Mouse (Mus musculus): Measurements from ENCODE around the gene Mrps15.

DNA sequence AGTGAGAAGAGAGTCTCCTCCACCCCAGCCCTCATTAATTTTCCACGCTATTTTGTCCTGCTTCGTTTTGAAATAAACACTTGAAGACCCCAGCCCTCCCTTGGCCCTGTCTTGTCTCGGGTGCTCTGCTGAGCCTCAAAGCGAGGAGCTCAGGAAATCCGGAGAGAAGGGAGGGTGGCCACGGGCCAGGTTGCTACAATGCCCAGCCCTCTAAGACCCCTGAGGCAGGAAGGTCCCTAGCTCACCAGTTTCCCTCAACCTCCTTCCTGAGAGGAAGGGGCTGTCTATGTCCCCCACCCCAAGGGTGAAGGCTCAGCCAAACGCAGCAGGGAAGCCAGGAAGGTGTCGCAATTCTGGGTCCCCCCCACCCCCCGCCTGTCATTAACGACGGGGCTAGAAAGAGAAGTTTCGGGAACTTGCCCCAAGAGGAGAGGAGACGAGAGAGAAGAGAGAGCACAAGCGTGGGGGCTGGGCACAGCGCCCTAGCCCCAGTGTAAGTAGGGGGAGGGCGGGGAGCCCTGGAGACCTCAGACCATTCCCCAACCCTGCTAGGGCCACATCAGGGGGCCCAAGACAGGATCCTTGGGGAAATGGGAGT, 22.3 kb upstream of the Mrps15 start, which contains the start of gene Csf3r:
- TF ChIP-seq CTCF (IDR thresholded peaks at IDR 0.05), result no peak
- no peak for TF ChIP-seq EP300 (IDR thresholded peaks at IDR 0.05)

All from lung, postnatal 0 days (tissue).